Mouse (Mus musculus) intestine, embryonic 16.5 days (tissue): ENCODE data around the gene Mdm2. TPM values are rescaled to one million over a fixed set of nuclear protein-coding genes. Genes with fewer than 3 reads are reported as not detected.

Source experiments
- ATAC-seq: fragments of 200-750 bp; cut with Nextera tagmentation; 2 replicates; pipeline ENCODE4 v1.8.0; 2017; ENCODE audit warnings: moderate TSS enrichment, moderate library complexity
- H3K27ac ChIP-seq: fragments of 300-500 bp; sonication (generic); 2 replicates; pipeline ENCODE4 v1.5.1; 2014; ENCODE audit warnings: mild to moderate bottlenecking, low read length
- H3K27me3 ChIP-seq: fragments of 300-500 bp; sonication (generic); replicated peaks from 2 replicates; pipeline ENCODE4 v1.6.1; 2014; ENCODE audit warnings: low read length, control low read depth, mixed read lengths; ENCODE audit not compliant: control insufficient read depth, insufficient read depth
- H3K36me3 ChIP-seq: fragments of 300-500 bp; sonication (generic); 2 replicates; pipeline ENCODE4 v1.6.1; 2014; ENCODE audit warnings: low read length, control low read depth; ENCODE audit not compliant: control insufficient read depth, insufficient read depth
- H3K4me1 ChIP-seq: fragments of 300-500 bp; sonication (generic); 2 replicates; pipeline ENCODE4 v1.6.1; 2014; ENCODE audit warnings: low read length, control low read depth, mixed read lengths; ENCODE audit not compliant: control insufficient read depth, insufficient read depth
- H3K4me2 ChIP-seq: fragments of 300-500 bp; sonication (generic); 2 replicates; pipeline ENCODE4 v1.6.1; 2014; ENCODE audit warnings: low read depth, low read length, control low read depth
- H3K4me3 ChIP-seq: fragments of 300-500 bp; sonication (generic); 2 replicates; pipeline ENCODE4 v1.5.1; 2014; ENCODE audit warnings: mild to moderate bottlenecking, low read length
- H3K9ac ChIP-seq: fragments of 300-500 bp; sonication (generic); 2 replicates; pipeline ENCODE4 v1.6.1; 2014; ENCODE audit warnings: low read depth, low read length
- H3K9me3 ChIP-seq: fragments of 300-500 bp; sonication (generic); 2 replicates; pipeline ENCODE4 v1.6.1; 2016; ENCODE audit warnings: low read length, control low read depth; ENCODE audit not compliant: control insufficient read depth
- WGBS: fragments of 180-500 bp; shearing (Covaris S2); extraction: QIAGEN DNeasy Blood & Tissue Kit; methylation state at CpG from one replicate; pipeline ENCODE4 v1.1.7; 2014; 5-methylcytosine and 5-hydroxymethylcytosine counted together
- polyA plus RNA-seq: library from polyadenylated mRNA; unstranded; fragments of >200 nt; fragmentation: Nextera tagmentation; extraction: Ambion mirVana; gene quantifications from 2 replicates; pipeline ENCODE4 v1.2.1, GENCODE M21; 2015

Gene Mdm2
- polyA plus RNA-seq, 1 experiment from 2014 or later = 32.4 TPM

GRCm38 (mm10) chr10:117729139-117729814 lies 18.7 kb upstream of the Mdm2 start:
- H3K4me2 ChIP-seq = no peak overlapping the region
- no peaks in the 10 kb centered on the region for H3K27me3 ChIP-seq
- no peaks in the 10 kb centered on the region for H3K36me3 ChIP-seq
- no peaks in the 10 kb centered on the region for H3K9me3 ChIP-seq
- 57% methylated on average over 11 of the region's 11 CpGs for WGBS
- H3K9ac ChIP-seq = no peak overlapping the region
- H3K4me3 ChIP-seq = no peak overlapping the region
- no peaks in the 10 kb centered on the region for H3K4me1 ChIP-seq
- no peak overlapping the region for H3K27ac ChIP-seq
- 0 out of 2 replicates have a peak, but pooled peaks have one; percentile 11 for ATAC-seq

- Histone ChIP-seq H3K4me2 (no peak overlapping the region), H3K27ac (no peak overlapping the region), H3K4me3 (no peak overlapping the region), H3K4me1 (no peaks in the 10 kb centered on the region), H3K9me3 (no peaks in the 10 kb centered on the region), H3K9ac (no peak overlapping the region), H3K27me3 (no peaks in the 10 kb centered on the region), H3K36me3 (no peaks in the 10 kb centered on the region)
- 83% methylated on average over 5 of the region's 5 CpGs for WGBS
- no peak for ATAC-seq
Measured at GRCm38 (mm10) chr10:117728574-117728973, 18.0 kb upstream of the Mdm2 start.

- 69% methylated on average over 9 of the region's 9 CpGs for WGBS
- no peak overlapping the region for H3K27ac ChIP-seq
- no peak for ATAC-seq
- no peaks in the 10 kb centered on the region for H3K9me3 ChIP-seq
- no peaks in the 10 kb centered on the region for H3K27me3 ChIP-seq
- H3K36me3 ChIP-seq = no peaks in the 10 kb centered on the region
- no peak overlapping the region for H3K4me2 ChIP-seq
- H3K9ac ChIP-seq = no peak overlapping the region
- no peaks in the 10 kb centered on the region for H3K4me1 ChIP-seq
- H3K4me3 ChIP-seq = no peak overlapping the region
Measured at GRCm38 (mm10) chr10:117727518-117728110, 17.1 kb upstream of the Mdm2 start.

- ATAC-seq = no peak
- 96% methylated on average over 4 of the region's 4 CpGs for WGBS
- Histone ChIP-seq H3K4me1 (no peaks in the 10 kb centered on the region), H3K4me2 (no peak overlapping the region), H3K27ac (no peak overlapping the region), H3K9ac (no peak overlapping the region), H3K36me3 (no peaks in the 10 kb centered on the region), H3K9me3 (no peaks in the 10 kb centered on the region), H3K27me3 (no peaks in the 10 kb centered on the region), H3K4me3 (no peak overlapping the region)
Measured at GRCm38 (mm10) chr10:117726888-117727385, 16.4 kb upstream of the Mdm2 start.

GRCm38 (mm10) chr10:117726350-117726749 lies 15.8 kb upstream of the Mdm2 start:
- no peak for ATAC-seq
- H3K9ac ChIP-seq = no peak overlapping the region
- H3K36me3 ChIP-seq = no peaks in the 10 kb centered on the region
- H3K4me2 ChIP-seq = no peak overlapping the region
- WGBS = 96% methylated on average over 4 of the region's 4 CpGs
- H3K27ac ChIP-seq = no peak overlapping the region
- H3K9me3 ChIP-seq = no peaks in the 10 kb centered on the region
- H3K4me3 ChIP-seq = no peak overlapping the region
- H3K27me3 ChIP-seq = no peaks in the 10 kb centered on the region
- H3K4me1 ChIP-seq = no peaks in the 10 kb centered on the region

GRCm38 (mm10) chr10:117725671-117726070 lies 15.1 kb upstream of the Mdm2 start:
- ATAC-seq = no peak
- 76% methylated on average over 7 of the region's 7 CpGs for WGBS

GRCm38 (mm10) chr10:117724804-117725361 lies 14.3 kb upstream of the Mdm2 start:
- no peaks in the 10 kb centered on the region for H3K9me3 ChIP-seq
- no peak for ATAC-seq
- 93% methylated on average over 3 of the region's 3 CpGs for WGBS
- no peak overlapping the region for H3K4me3 ChIP-seq
- no peaks in the 10 kb centered on the region for H3K4me1 ChIP-seq
- no peaks in the 10 kb centered on the region for H3K27me3 ChIP-seq
- no peak overlapping the region for H3K9ac ChIP-seq
- H3K36me3 ChIP-seq = no peaks in the 10 kb centered on the region
- no peak overlapping the region for H3K27ac ChIP-seq
- no peak overlapping the region for H3K4me2 ChIP-seq

More at GRCm38 (mm10) chr10:117725671-117726070, 15.1 kb upstream of the Mdm2 start:
- Histone ChIP-seq H3K4me2 (no peak overlapping the region), H3K4me3 (no peak overlapping the region), H3K9me3 (no peaks in the 10 kb centered on the region), H3K36me3 (no peaks in the 10 kb centered on the region), H3K27me3 (no peaks in the 10 kb centered on the region), H3K27ac (no peak overlapping the region), H3K4me1 (no peaks in the 10 kb centered on the region), H3K9ac (no peak overlapping the region)

GRCm38 (mm10) chr10:117724136-117724718 lies 13.7 kb upstream of the Mdm2 start:
- H3K9ac ChIP-seq = no peak overlapping the region
- H3K27me3 ChIP-seq = no peaks in the 10 kb centered on the region
- no peak overlapping the region for H3K27ac ChIP-seq
- H3K4me1 ChIP-seq = no peaks in the 10 kb centered on the region
- H3K9me3 ChIP-seq = no peaks in the 10 kb centered on the region
- H3K4me3 ChIP-seq = no peak overlapping the region
- 74% methylated on average over 5 of the region's 5 CpGs for WGBS
- ATAC-seq = no peak
- H3K4me2 ChIP-seq = no peak overlapping the region
- no peaks in the 10 kb centered on the region for H3K36me3 ChIP-seq
